Mouse (Mus musculus) forebrain, embryonic 16.5 days (tissue): Measurements from ENCODE around the gene Bcr. TPM values are rescaled to one million over a fixed set of nuclear protein-coding genes. Genes with fewer than 3 reads are reported as not detected.
"Not testable (repeated sequence)": the region's sequence is repeated elsewhere in the genome, so short reads cannot be mapped to it uniquely, and the experiment has no call there.

Experiments
- ATAC-seq: fragments of 200-750 bp; cut with Nextera tagmentation; 2 replicates; pipeline ENCODE4 v1.8.0; 2017; ENCODE audit warnings: mild to moderate bottlenecking, moderate library complexity
- H3K27ac ChIP-seq: fragments of 300-500 bp; sonication (generic); 2 replicates; pipeline ENCODE4 v1.5.1; 2014; ENCODE audit warnings: low read length, control low read depth
- H3K27me3 ChIP-seq: fragments of 300-500 bp; sonication (generic); replicated peaks from 2 replicates; pipeline ENCODE4 v1.6.1; 2014; ENCODE audit warnings: low read length; ENCODE audit not compliant: control insufficient read depth, insufficient read depth
- H3K36me3 ChIP-seq: fragments of 300-500 bp; sonication (generic); 2 replicates; pipeline ENCODE4 v1.6.1; 2014; ENCODE audit not compliant: control insufficient read depth, insufficient read depth
- H3K4me1 ChIP-seq: fragments of 300-500 bp; sonication (generic); replicated peaks from 2 replicates; pipeline ENCODE4 v1.6.1; 2014; ENCODE audit warnings: low read length; ENCODE audit not compliant: control insufficient read depth, insufficient read depth
- H3K4me2 ChIP-seq: fragments of 300-500 bp; sonication (generic); 2 replicates; pipeline ENCODE4 v1.6.1; 2014; ENCODE audit warnings: mild to moderate bottlenecking, low read length, control low read depth
- H3K4me3 ChIP-seq: fragments of 300-500 bp; sonication (generic); replicated peaks from 2 replicates; pipeline ENCODE4 v1.5.1; 2014; ENCODE audit warnings: mild to moderate bottlenecking, low read length, control low read depth
- H3K9ac ChIP-seq: fragments of 300-500 bp; sonication (generic); replicated peaks from 2 replicates; pipeline ENCODE4 v1.6.1; 2014; ENCODE audit warnings: low read depth, low read length, control low read depth
- H3K9me3 ChIP-seq: fragments of 300-500 bp; sonication (generic); 2 replicates; pipeline ENCODE4 v1.6.1; 2016; ENCODE audit warnings: low read length; ENCODE audit not compliant: control insufficient read depth
- WGBS: fragments of 180-500 bp; shearing (Covaris S2); extraction: QIAGEN DNeasy Blood & Tissue Kit; methylation state at CpG from one replicate; pipeline ENCODE4 v1.1.7; 2014; 5-methylcytosine and 5-hydroxymethylcytosine counted together
- polyA plus RNA-seq: library from polyadenylated mRNA; unstranded; fragments of >200 nt; fragmentation: Nextera tagmentation; extraction: Ambion mirVana; gene quantifications from 2 replicates; pipeline ENCODE4 v1.2.1, GENCODE M21; 2015

The Bcr gene
- polyA plus RNA-seq, 1 experiment from 2014 or later, result 17.6 TPM

GRCm38 (mm10) chr10:75031345-75032114 is 28.9 kb upstream of the Bcr start:
- H3K27ac ChIP-seq, result no peak overlapping the region
- no peak overlapping the region for H3K4me3 ChIP-seq
- H3K36me3 ChIP-seq, result no peaks in the 10 kb centered on the region
- ATAC-seq, result no peak
- WGBS, result 79% methylated on average over 5 of the region's 5 CpGs
- peaks cover 17% of the 10 kb centered on the region for H3K4me1 ChIP-seq
- no peak overlapping the region for H3K4me2 ChIP-seq
- H3K9ac ChIP-seq, result no peak overlapping the region
- no peaks in the 10 kb centered on the region for H3K9me3 ChIP-seq
- H3K27me3 ChIP-seq, result no peaks in the 10 kb centered on the region

GRCm38 (mm10) chr10:75032395-75032794 is 28.0 kb upstream of the Bcr start, which contains the start of gene Rsph14:
Gene Rsph14, minus strand, starts transcription at chr10:75032586.
- Histone ChIP-seq H3K4me2 (peak within 1 kb of the TSS; percentile 35), H3K9me3 (no peaks in the 10 kb centered on the region), H3K9ac (no peak within 1 kb of the TSS), H3K27ac (0 out of 2 replicates have a peak within 1 kb of the TSS, but pooled peaks have one; percentile 41), H3K27me3 (no peaks in the 10 kb centered on the region), H3K4me1 (peaks cover 20% of the 10 kb centered on the region), H3K4me3 (0 out of 2 replicates have a peak within 1 kb of the TSS, but pooled peaks have one; percentile 6), H3K36me3 (no peaks in the 10 kb centered on the region)
- ATAC-seq, result peak; percentile 69
- 14% methylated on average over 10 of the region's 10 CpGs for WGBS

GRCm38 (mm10) chr10:75036883-75037379 is 23.5 kb upstream of the Bcr start, which contains the start of gene Rab36:
Gene Rab36, plus strand, starts transcription at chr10:75037058.
- H3K27ac ChIP-seq, result peak within 1 kb of the TSS; percentile 49
- WGBS, result under 1% methylated on average over 36 of the region's 36 CpGs
- no peaks in the 10 kb centered on the region for H3K36me3 ChIP-seq
- no peaks in the 10 kb centered on the region for H3K9me3 ChIP-seq
- H3K4me1 ChIP-seq, result peaks cover 23% of the 10 kb centered on the region
- H3K9ac ChIP-seq, result peak within 1 kb of the TSS; percentile 55
- peak within 1 kb of the TSS; percentile 44 for H3K4me3 ChIP-seq
- ATAC-seq, result peak; percentile 93
- no peaks in the 10 kb centered on the region for H3K27me3 ChIP-seq
- H3K4me2 ChIP-seq, result peak within 1 kb of the TSS; percentile 67

GRCm38 (mm10) chr10:75042060-75042459 is 18.3 kb upstream of the Bcr start:
- H3K9me3 ChIP-seq, H3K27me3 ChIP-seq, H3K4me1 ChIP-seq, H3K36me3 ChIP-seq, ATAC-seq, H3K4me3 ChIP-seq, H3K4me2 ChIP-seq, H3K27ac ChIP-seq, H3K9ac ChIP-seq: not testable (repeated sequence)
- WGBS, result 31% methylated on average over 1 of the region's 1 CpGs

DNA sequence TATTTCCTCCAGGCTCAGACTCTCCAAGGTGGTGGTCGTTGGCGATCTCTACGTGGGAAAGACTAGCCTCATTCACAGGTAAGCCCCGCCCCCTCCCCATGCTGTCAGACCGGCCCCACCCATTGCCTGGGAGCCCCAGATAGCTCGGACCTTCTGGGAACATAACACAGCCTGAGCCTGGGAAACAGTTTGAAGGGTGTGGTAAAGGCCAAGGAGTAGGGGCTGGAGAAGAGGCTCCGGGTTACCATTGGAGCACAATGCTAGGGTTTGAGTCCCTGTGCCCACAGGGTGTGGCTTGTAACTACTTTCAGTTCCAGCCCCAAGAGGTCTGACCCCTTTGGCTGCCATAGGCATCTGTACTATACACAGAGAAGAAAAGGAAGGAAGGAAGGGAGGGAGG is 15.9 kb upstream of the Bcr start:
- Histone ChIP-seq H3K4me2 (no peak overlapping the region), H3K36me3 (no peaks in the 10 kb centered on the region), H3K4me1 (no peaks in the 10 kb centered on the region), H3K27ac (no peak overlapping the region), H3K9ac (no peak overlapping the region), H3K27me3 (no peaks in the 10 kb centered on the region), H3K4me3 (no peak overlapping the region), H3K9me3 (no peaks in the 10 kb centered on the region)
- 50% methylated on average over 7 of the region's 7 CpGs for WGBS
- no peak for ATAC-seq

DNA sequence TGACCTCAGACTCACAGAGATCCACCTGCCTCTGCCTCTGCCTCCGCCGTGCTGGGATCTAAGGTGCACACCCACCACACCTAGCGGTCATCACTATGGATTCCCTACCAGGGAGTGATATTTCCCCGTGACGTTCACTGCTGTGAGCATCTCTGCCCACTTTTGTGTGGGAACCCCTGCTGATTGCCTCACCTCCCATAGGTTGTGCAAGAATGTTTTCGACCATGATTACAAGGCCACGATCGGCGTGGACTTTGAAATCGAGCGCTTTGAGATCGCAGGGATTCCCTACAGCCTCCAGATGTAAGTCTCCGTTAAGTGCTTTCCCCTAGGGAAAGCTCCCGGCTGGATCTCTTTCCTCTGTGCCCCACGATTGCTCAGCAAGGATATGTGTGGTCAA is 14.6 kb upstream of the Bcr start:
- H3K36me3 ChIP-seq, result no peaks in the 10 kb centered on the region
- H3K4me1 ChIP-seq, result no peaks in the 10 kb centered on the region
- H3K27me3 ChIP-seq, result no peaks in the 10 kb centered on the region
- no peak overlapping the region for H3K4me2 ChIP-seq
- H3K4me3 ChIP-seq, result no peak overlapping the region
- 87% methylated on average over 15 of the region's 15 CpGs for WGBS
- no peaks in the 10 kb centered on the region for H3K9me3 ChIP-seq
- no peak overlapping the region for H3K27ac ChIP-seq
- no peak for ATAC-seq
- H3K9ac ChIP-seq, result no peak overlapping the region

- no peak overlapping the region for H3K4me3 ChIP-seq
- H3K27ac ChIP-seq, result no peak overlapping the region
- H3K36me3 ChIP-seq, result no peaks in the 10 kb centered on the region
- H3K4me2 ChIP-seq, result no peak overlapping the region
- WGBS, result over 99% methylated on average over 7 of the region's 7 CpGs
- no peaks in the 10 kb centered on the region for H3K27me3 ChIP-seq
- H3K9ac ChIP-seq, result no peak overlapping the region
- no peaks in the 10 kb centered on the region for H3K4me1 ChIP-seq
- ATAC-seq, result no peak
- H3K9me3 ChIP-seq, result no peaks in the 10 kb centered on the region
Measured at GRCm38 (mm10) chr10:75048711-75049110, 11.7 kb upstream of the Bcr start.

GRCm38 (mm10) chr10:75051364-75052074 is 8.9 kb upstream of the Bcr start:
- Histone ChIP-seq H3K27ac (no peak overlapping the region), H3K4me1 (peaks cover 8% of the 10 kb centered on the region), H3K36me3 (no peaks in the 10 kb centered on the region), H3K4me3 (no peak overlapping the region), H3K27me3 (no peaks in the 10 kb centered on the region), H3K4me2 (no peak overlapping the region), H3K9ac (no peak overlapping the region), H3K9me3 (no peaks in the 10 kb centered on the region)
- 95% methylated on average over 21 of the region's 21 CpGs for WGBS
- no peak for ATAC-seq

GRCm38 (mm10) chr10:75052902-75053301 is 7.5 kb upstream of the Bcr start:
- no peak for ATAC-seq
- H3K27ac ChIP-seq, result no peak overlapping the region
- no peaks in the 10 kb centered on the region for H3K9me3 ChIP-seq
- no peak overlapping the region for H3K9ac ChIP-seq
- H3K36me3 ChIP-seq, result no peaks in the 10 kb centered on the region
- H3K27me3 ChIP-seq, result no peaks in the 10 kb centered on the region
- H3K4me2 ChIP-seq, result no peak overlapping the region
- 83% methylated on average over 8 of the region's 8 CpGs for WGBS
- no peak overlapping the region for H3K4me3 ChIP-seq
- H3K4me1 ChIP-seq, result peaks cover 10% of the 10 kb centered on the region
